ENCODE assay signal across 11 mouse cellular contexts in genomic region chr11:54004734-54005133, GRCm38 (mm10). TPM values are rescaled to one million over a fixed set of nuclear protein-coding genes. Genes with fewer than 3 reads are reported as not detected.
DNase-seq lines count a peak whose midpoint lies in the region; ATAC-seq and TF ChIP-seq lines count a peak whose summit lies in the region.
"Had no signal": no experiment of that assay in that cellular context is flagged by ENCODE, and none has a peak within 500 bp of the region (broad histone marks: within the 10 kb centered on the region; RNA-seq: fewer than 3 reads in every experiment).

No protein-coding gene starts in this region.

- no peaks in the 10 kb centered on the region for H3K9me3 ChIP-seq in heart, embryonic 10.5 days
- no peaks in the 10 kb centered on the region for H3K9me3 ChIP-seq in stomach, embryonic 14.5 days (ENCODE audit: control insufficient read depth, low read depth, low read length)
- no peaks in the 10 kb centered on the region for H3K9me3 ChIP-seq in stomach, postnatal 0 days (ENCODE audit: control insufficient read depth, low read length)
- no peaks in the 10 kb centered on the region for H3K9me3 ChIP-seq in liver, embryonic 16.5 days (replicated peaks; ENCODE audit: control insufficient read depth, low read length)

- peak; percentile 87 for DNase-seq in heart, embryonic 10.5 days (ENCODE audit: low spot score)
- no peak for DNase-seq in heart, adult 8-10 months (ENCODE audit: low spot score)
- no peak for DNase-seq in stomach, postnatal 0 days (ENCODE audit: low spot score)
- DNase-seq in ovary, adult 18-20 months (ENCODE audit: low spot score) = no peak
- DNase-seq in left cerebral cortex, adult 8-10 months (ENCODE audit: low spot score in 2 of 2) = no peak
- DNase-seq in gastrocnemius, postnatal 10 days = no peak
- DNase-seq: adrenal gland, postnatal 10 days; right cerebral cortex, postnatal 14 days had no signal

- no peak overlapping the region for H3K4me2 ChIP-seq in stomach, embryonic 14.5 days (replicated peaks; ENCODE audit: low read depth, low read length)
- no peak overlapping the region for H3K4me2 ChIP-seq in stomach, postnatal 0 days (replicated peaks; ENCODE audit: low read depth)
- peak overlapping the region; percentile 59 for H3K4me2 ChIP-seq in liver, embryonic 16.5 days (ENCODE audit: low read depth, low read length)

- no peak for TF ChIP-seq CTCF in stomach, postnatal 0 days (IDR thresholded peaks at IDR 0.05; ENCODE audit: low read depth)

- H3K27ac ChIP-seq in heart, embryonic 10.5 days = peak overlapping the region; percentile 52; the same call in 1 of the 2 replicates
- H3K27ac ChIP-seq in stomach, embryonic 14.5 days (ENCODE audit: low read length) = no peak overlapping the region
- H3K27ac ChIP-seq in stomach, postnatal 0 days (replicated peaks) = no peak overlapping the region
- H3K27ac ChIP-seq in liver, embryonic 16.5 days (ENCODE audit: low read length) = peak overlapping the region; percentile 95

- WGBS in heart, embryonic 10.5 days = 70% methylated on average over 3 of the region's 3 CpGs
- 75% methylated on average over 3 of the region's 3 CpGs for WGBS in stomach, embryonic 14.5 days
- WGBS in stomach, postnatal 0 days = 77% methylated on average over 3 of the region's 3 CpGs
- 63% methylated on average over 3 of the region's 3 CpGs for WGBS in liver, embryonic 16.5 days (ENCODE audit: insufficient replicate concordance)

- H3K36me3 ChIP-seq in heart, embryonic 10.5 days = no peaks in the 10 kb centered on the region
- H3K36me3 ChIP-seq in stomach, embryonic 14.5 days (ENCODE audit: control insufficient read depth, insufficient read depth, low read length) = no peaks in the 10 kb centered on the region
- no peaks in the 10 kb centered on the region for H3K36me3 ChIP-seq in stomach, postnatal 0 days (ENCODE audit: control insufficient read depth, insufficient read depth, low read length)
- peaks cover 29% of the 10 kb centered on the region for H3K36me3 ChIP-seq in liver, embryonic 16.5 days (ENCODE audit: control insufficient read depth, insufficient read depth)

- H3K4me3 ChIP-seq in heart, embryonic 10.5 days = no peak overlapping the region
- no peak overlapping the region for H3K4me3 ChIP-seq in stomach, embryonic 14.5 days (ENCODE audit: low read depth, low read length)
- H3K4me3 ChIP-seq in stomach, postnatal 0 days (ENCODE audit: low read depth, low read length) = no peak overlapping the region
- H3K4me3 ChIP-seq in liver, embryonic 16.5 days (ENCODE audit: low read depth, low read length) = peak overlapping the region; percentile 35

- peak; percentile 81; the same call in 1 of the 2 replicates for ATAC-seq in stomach, embryonic 14.5 days (ENCODE audit: insufficient number of reproducible peaks, insufficient read depth, low FRiP score, low read depth)
- no peak for ATAC-seq in stomach, postnatal 0 days (ENCODE audit: low FRiP score, low TSS enrichment)
- ATAC-seq in liver, embryonic 16.5 days (ENCODE audit: low read depth) = peak; percentile 99

- peaks cover 18% of the 10 kb centered on the region for H3K27me3 ChIP-seq in heart, embryonic 10.5 days (ENCODE audit: insufficient read depth, poor library complexity, severe bottlenecking)
- H3K27me3 ChIP-seq in stomach, embryonic 14.5 days (ENCODE audit: control insufficient read depth, insufficient read depth, low read length) = no peaks in the 10 kb centered on the region
- H3K27me3 ChIP-seq in stomach, postnatal 0 days (ENCODE audit: control insufficient read depth, insufficient read depth, low read length) = no peaks in the 10 kb centered on the region
- H3K27me3 ChIP-seq in liver, embryonic 16.5 days (ENCODE audit: control insufficient read depth, insufficient read depth, low read depth, low read length) = no peaks in the 10 kb centered on the region

- peaks cover 13% of the 10 kb centered on the region for H3K4me1 ChIP-seq in heart, embryonic 10.5 days
- H3K4me1 ChIP-seq in stomach, embryonic 14.5 days (ENCODE audit: control insufficient read depth, insufficient read depth, low read length) = no peaks in the 10 kb centered on the region
- H3K4me1 ChIP-seq in stomach, postnatal 0 days (replicated peaks; ENCODE audit: control insufficient read depth, insufficient read depth) = no peaks in the 10 kb centered on the region
- peaks cover 50% of the 10 kb centered on the region for H3K4me1 ChIP-seq in liver, embryonic 16.5 days (ENCODE audit: control insufficient read depth, low read depth, low read length)

- TF ChIP-seq EP300 in stomach, postnatal 0 days (optimal IDR thresholded peaks at IDR 0.05) = no peak

- no peak overlapping the region for H3K9ac ChIP-seq in stomach, embryonic 14.5 days (replicated peaks; ENCODE audit: low read depth, low read length)
- no peak overlapping the region for H3K9ac ChIP-seq in stomach, postnatal 0 days (ENCODE audit: low read length)
- H3K9ac ChIP-seq in liver, embryonic 16.5 days (ENCODE audit: low read depth, low read length) = peak overlapping the region; percentile 60

RNA-seq across cellular contexts. Expression of gene Slc22a4, which starts 23.2 kb away (rescaled TPM):
- 3.4 and 4.5 TPM in 2 replicates for polyA plus RNA-seq in heart, embryonic 10.5 days (2016; fragmentation: Nextera tagmentation; extraction: Ambion mirVana)
- 1 to 10 TPM; 4.8 to 7.1 (median 5.4) TPM for total RNA-seq in heart, adult 8-10 months (2022)
- 0.80 and 0.97 TPM in 2 replicates for polyA plus RNA-seq in stomach, embryonic 14.5 days (2014; fragmentation: Nextera tagmentation; extraction: Ambion mirVana)
- 2.1 and 2.5 TPM in 2 replicates for polyA plus RNA-seq in stomach, postnatal 0 days (2015; fragmentation: Nextera tagmentation; extraction: Ambion mirVana)
- 34.8 and 39.3 TPM in 2 replicates for polyA plus RNA-seq in liver, embryonic 16.5 days (2015; fragmentation: Nextera tagmentation; extraction: Ambion mirVana)
- 1 to 10 TPM; 5.4 to 8.6 (median 6.9) TPM for total RNA-seq in left cerebral cortex, adult 8-10 months (2022)
- 1 to 10 TPM; 1.4 to 2.8 TPM for total RNA-seq in gastrocnemius, postnatal 10 days (2021)

RNA-seq across cellular contexts. Expression of gene Slc22a21, which starts 24.6 kb away (rescaled TPM):
- 1.7 and 2.7 TPM in 2 replicates for polyA plus RNA-seq in heart, embryonic 10.5 days (2016; fragmentation: Nextera tagmentation; extraction: Ambion mirVana)
- total RNA-seq in heart, adult 8-10 months (2022) = 1 to 10 TPM; 1.8 to 2.0 (median 1.9) TPM
- 12.9 and 15.9 TPM in 2 replicates for polyA plus RNA-seq in stomach, embryonic 14.5 days (2014; fragmentation: Nextera tagmentation; extraction: Ambion mirVana)
- 6.0 and 6.3 TPM in 2 replicates for polyA plus RNA-seq in stomach, postnatal 0 days (2015; fragmentation: Nextera tagmentation; extraction: Ambion mirVana)
- 0.92 and 1.2 TPM in 2 replicates for polyA plus RNA-seq in liver, embryonic 16.5 days (2015; fragmentation: Nextera tagmentation; extraction: Ambion mirVana)
- 1 to 10 TPM; 1.7 to 3.0 (median 1.7) TPM for total RNA-seq in left cerebral cortex, adult 8-10 months (2022)
- 1 to 10 TPM; 1.7 to 2.6 TPM for total RNA-seq in gastrocnemius, postnatal 10 days (2021)
- total RNA-seq: neutrophil, adult 5-6 weeks had no signal

Comparison
In these comparisons a context has a peak if more than half of its experiments do, and no peak if none do; other contexts are left out.
1. H3K27ac ChIP-seq: peak in heart, embryonic 10.5 days (single experiment) and liver, embryonic 16.5 days (single experiment); none in stomach, embryonic 14.5 days (single experiment) and stomach, postnatal 0 days (single experiment).